Mouse (Mus musculus) MEL (cell line): ENCODE measurements around the gene Gm29427. TPM values are rescaled to one million over a fixed set of nuclear protein-coding genes. Genes with fewer than 3 reads are reported as not detected.
A peak's percentile ranks its signal among the peaks of the same experiment; 100 is the strongest.

Experiments
- DNase-seq: peaks from one replicate; pipeline ENCODE4 v3.0.0; 2011; ENCODE audit warnings: low read depth, low spot score
- H3K27ac ChIP-seq: 2 replicates; pipeline ENCODE4 v1.5.1; 2012; ENCODE audit warnings: low read depth, mild to moderate bottlenecking, control low read depth, low read length, moderate library complexity; ENCODE audit not compliant: control insufficient read depth
- H3K27me3 ChIP-seq, 2 experiments: fragments of 150-350 bp in 1 of 2; sonication (generic) in 1 of 2; 2 replicates each; pipeline ENCODE4 v1.6.1; 2012; ENCODE audit warnings: low read length in 2 of 2, mild to moderate bottlenecking in 2 of 2, improper control_type of control experiment in 1 of 2, moderate library complexity in 1 of 2; ENCODE audit not compliant: insufficient read depth in 2 of 2, control insufficient read depth in 1 of 2
- H3K36me3 ChIP-seq, 2 experiments: 2 replicates each; pipeline ENCODE4 v1.6.1; 2012 to 2014; ENCODE audit warnings: low read length in 2 of 2, improper control_type of control experiment in 1 of 2, inconsistent platforms in 1 of 2, mild to moderate bottlenecking in 1 of 2; ENCODE audit not compliant: insufficient read depth in 2 of 2, control insufficient read depth in 1 of 2
- H3K4me1 ChIP-seq, 2 experiments: fragments of 150-350 bp in 1 of 2; sonication (generic) in 1 of 2; 2 replicates each; pipeline ENCODE4 v1.6.1; 2012; ENCODE audit warnings: low read length in 2 of 2, improper control_type of control experiment in 1 of 2, mild to moderate bottlenecking in 1 of 2; ENCODE audit not compliant: insufficient read depth in 2 of 2, control insufficient read depth in 1 of 2
- H3K4me3 ChIP-seq, 2 experiments: fragments of 150-350 bp in 1 of 2; sonication (generic) in 1 of 2; 2 replicates each; pipeline ENCODE4 v1.5.1; 2012; ENCODE audit warnings: low read depth in 2 of 2, low read length in 2 of 2, mild to moderate bottlenecking in 2 of 2, moderate library complexity in 2 of 2, control low read depth in 1 of 2, improper control_type of control experiment in 1 of 2; ENCODE audit not compliant: control insufficient read depth in 1 of 2, insufficient read depth in 1 of 2
- H3K79me2 ChIP-seq: 2 replicates; pipeline ENCODE4 v1.6.1; 2012; ENCODE audit warnings: mild to moderate bottlenecking, low read length, moderate library complexity; ENCODE audit not compliant: control insufficient read depth, poor library complexity, insufficient read depth
- H3K9ac ChIP-seq: 2 replicates; pipeline ENCODE4 v1.6.1; 2012; ENCODE audit warnings: low read depth, mild to moderate bottlenecking, control low read depth, low read length, moderate library complexity; ENCODE audit not compliant: control insufficient read depth, poor library complexity, severe bottlenecking
- H3K9me3 ChIP-seq: fragments of 150-350 bp; sonication (generic); replicated peaks from 2 replicates; pipeline ENCODE4 v1.6.1; 2012; ENCODE audit warnings: mild to moderate bottlenecking, low read length, improper control_type of control experiment, moderate library complexity; ENCODE audit not compliant: insufficient read depth
- CHD2 ChIP-seq: IDR thresholded peaks from 2 replicates; pipeline ENCODE4 v1.6.1; 2011; ENCODE audit warnings: low read length, improper control_type of control experiment
- CTCF ChIP-seq, 3 experiments: IDR thresholded peaks in 2 of 3; conservative IDR thresholded peaks in 1 of 3; 2 replicates each; pipeline ENCODE4 v1.5.1; 2011 to 2012; ENCODE audit warnings: low read length in 3 of 3, low read depth in 2 of 3, mild to moderate bottlenecking in 2 of 3, improper control_type of control experiment in 1 of 3, inconsistent platforms in 1 of 3, mixed read lengths in 1 of 3, moderate library complexity in 1 of 3; ENCODE audit not compliant: control insufficient read depth in 1 of 3, insufficient read depth in 1 of 3, poor library complexity in 1 of 3, severe bottlenecking in 1 of 3
- E2F4 ChIP-seq: IDR thresholded peaks from 2 replicates; pipeline ENCODE4 v1.6.1; 2011; ENCODE audit warnings: low read depth, low read length, improper control_type of control experiment, borderline replicate concordance
- ELF1 ChIP-seq: IDR thresholded peaks from 2 replicates; pipeline ENCODE4 v1.6.1; 2014; ENCODE audit warnings: low read depth, mild to moderate bottlenecking, inconsistent platforms, low read length, improper control_type of control experiment, moderate library complexity
- ETS1 ChIP-seq: IDR thresholded peaks from 2 replicates; pipeline ENCODE4 v1.6.1; 2012; ENCODE audit warnings: low read depth, mild to moderate bottlenecking, inconsistent platforms, low read length, improper control_type of control experiment, moderate library complexity
- GATA1 ChIP-seq: IDR thresholded peaks from 2 replicates; pipeline ENCODE4 v1.6.1; 2011; ENCODE audit warnings: low read depth, low read length, improper control_type of control experiment
- JUND ChIP-seq: IDR thresholded peaks from 2 replicates; pipeline ENCODE4 v1.6.1; 2011; ENCODE audit warnings: low read depth, mild to moderate bottlenecking, improper control_type of control experiment, low read length
- MAFK ChIP-seq: IDR thresholded peaks from 2 replicates; pipeline ENCODE4 v1.6.1; 2011; ENCODE audit warnings: low read depth, mild to moderate bottlenecking, low read length, improper control_type of control experiment, borderline replicate concordance
- MAX ChIP-seq: IDR thresholded peaks from 2 replicates; pipeline ENCODE4 v1.6.1; 2011; ENCODE audit warnings: low read length, improper control_type of control experiment
- MEF2A ChIP-seq: IDR thresholded peaks from 2 replicates; pipeline ENCODE4 v1.6.1; 2014; ENCODE audit warnings: low read depth, mild to moderate bottlenecking, inconsistent platforms, low read length, improper control_type of control experiment; ENCODE audit not compliant: poor library complexity, insufficient replicate concordance, severe bottlenecking; ENCODE audit errors: extremely low read depth
- MYC ChIP-seq: IDR thresholded peaks from 2 replicates; pipeline ENCODE4 v1.6.1; 2011; ENCODE audit warnings: low read depth, mild to moderate bottlenecking, low read length, improper control_type of control experiment, moderate library complexity
- NRF1 ChIP-seq: IDR thresholded peaks from 2 replicates; pipeline ENCODE4 v1.6.1; 2014; ENCODE audit warnings: low read depth, mild to moderate bottlenecking, inconsistent platforms, low read length, improper control_type of control experiment, moderate library complexity; ENCODE audit not compliant: poor library complexity, insufficient read depth, severe bottlenecking
- SIN3A ChIP-seq: IDR thresholded peaks from 2 replicates; pipeline ENCODE4 v1.6.1; 2012; ENCODE audit warnings: low read length, improper control_type of control experiment, inconsistent platforms
- SMC3 ChIP-seq: IDR thresholded peaks from 2 replicates; pipeline ENCODE4 v1.6.1; 2011; ENCODE audit warnings: low read depth, low read length, improper control_type of control experiment
- TAL1 ChIP-seq: IDR thresholded peaks from 2 replicates; pipeline ENCODE4 v1.6.1; 2012; ENCODE audit warnings: mild to moderate bottlenecking, inconsistent platforms, low read length, moderate library complexity, mixed read lengths
- TBP ChIP-seq: IDR thresholded peaks from 2 replicates; pipeline ENCODE4 v1.8.0; 2011; ENCODE audit warnings: low read depth, low read length, improper control_type of control experiment
- TCF12 ChIP-seq: IDR thresholded peaks from 2 replicates; pipeline ENCODE4 v1.6.1; 2014; ENCODE audit warnings: low read depth, mild to moderate bottlenecking, inconsistent platforms, low read length, improper control_type of control experiment, moderate library complexity
- USF1 ChIP-seq: IDR thresholded peaks from 2 replicates; pipeline ENCODE4 v1.6.1; 2014; ENCODE audit warnings: low read depth, mild to moderate bottlenecking, inconsistent platforms, low read length, improper control_type of control experiment, moderate library complexity
- USF2 ChIP-seq, 2 experiments: IDR thresholded peaks; 2 replicates each; pipeline ENCODE4 v1.6.1; 2011 to 2012; ENCODE audit warnings: improper control_type of control experiment in 2 of 2, low read length in 2 of 2, borderline replicate concordance in 1 of 2, inconsistent platforms in 1 of 2, low read depth in 1 of 2, mild to moderate bottlenecking in 1 of 2; ENCODE audit not compliant: insufficient read depth in 1 of 2
- ZC3H11A ChIP-seq: IDR thresholded peaks from 2 replicates; pipeline ENCODE4 v1.6.1; 2012; ENCODE audit warnings: low read depth, mild to moderate bottlenecking, inconsistent platforms, low read length, improper control_type of control experiment
- ZMIZ1 ChIP-seq: IDR thresholded peaks from 2 replicates; pipeline ENCODE4 v1.6.1; 2012; ENCODE audit warnings: low read depth, mild to moderate bottlenecking, inconsistent platforms, low read length, improper control_type of control experiment, moderate library complexity
- ZNF384 ChIP-seq: IDR thresholded peaks from 2 replicates; pipeline ENCODE4 v1.6.1; 2012; ENCODE audit warnings: low read depth, mild to moderate bottlenecking, inconsistent platforms, low read length, improper control_type of control experiment
- polyA plus RNA-seq, 2 experiments: library from polyadenylated mRNA; stranded (reverse) in 1 of 2; unstranded in 1 of 2; fragments of >175 nt in 1 of 2; fragments of >200 nt in 1 of 2; gene quantifications; 2 replicates each; pipeline versions ENCODE4 v1.2.1 to v1.2.4; 2012; ENCODE audit warnings: low replicate concordance in 2 of 2, low read depth in 1 of 2; ENCODE audit not compliant: insufficient read length in 2 of 2, insufficient read depth in 1 of 2, missing spikeins in 1 of 2
- total RNA-seq: library from RNA; depleted of rRNA; stranded (reverse); fragments of 300-350 nt; gene quantifications from 2 replicates; pipeline ENCODE4 v1.2.3, GENCODE M21; 2012

Gene Gm29427
- total and polyA plus RNA-seq, 3 experiments = not detected

DNA sequence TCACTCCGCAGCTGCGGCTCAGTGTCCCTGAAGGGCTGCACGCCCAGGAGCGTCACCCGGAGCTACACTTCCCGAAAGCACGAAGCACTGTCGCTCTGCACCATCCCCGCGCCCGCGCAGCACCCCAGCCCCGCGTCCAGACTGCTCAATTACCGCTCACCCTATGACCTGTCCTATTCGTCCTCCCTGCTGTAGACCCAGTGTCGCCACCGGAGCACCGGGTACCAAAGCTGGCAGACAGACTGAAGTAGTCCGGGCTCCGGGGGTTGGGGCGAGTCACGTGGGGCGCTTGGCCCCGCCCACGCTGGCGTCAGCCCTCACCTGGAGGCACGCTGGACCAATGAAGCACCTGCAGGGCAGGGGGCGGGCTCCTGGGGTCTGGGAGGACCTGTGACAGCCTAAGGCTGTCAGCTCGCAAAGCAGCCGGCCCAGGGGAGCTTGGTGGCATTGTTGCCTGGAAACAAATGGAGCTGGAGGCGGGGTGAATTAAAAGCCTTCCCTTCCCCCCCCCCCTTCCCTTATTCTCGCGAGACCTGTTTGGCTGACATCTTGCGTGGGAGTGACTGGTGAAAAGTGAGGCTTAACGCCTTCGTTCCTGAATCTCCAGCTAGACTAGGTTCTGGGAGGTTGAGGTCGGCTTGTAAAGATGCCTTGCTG is at the start of gene Gm29427 (continued):
- TF ChIP-seq TAL1 = no peak
- TF ChIP-seq NRF1 = 0 out of 2 replicates have a peak, but pooled peaks have one; percentile 26
- TF ChIP-seq SIN3A = peak; percentile 83

DNA sequence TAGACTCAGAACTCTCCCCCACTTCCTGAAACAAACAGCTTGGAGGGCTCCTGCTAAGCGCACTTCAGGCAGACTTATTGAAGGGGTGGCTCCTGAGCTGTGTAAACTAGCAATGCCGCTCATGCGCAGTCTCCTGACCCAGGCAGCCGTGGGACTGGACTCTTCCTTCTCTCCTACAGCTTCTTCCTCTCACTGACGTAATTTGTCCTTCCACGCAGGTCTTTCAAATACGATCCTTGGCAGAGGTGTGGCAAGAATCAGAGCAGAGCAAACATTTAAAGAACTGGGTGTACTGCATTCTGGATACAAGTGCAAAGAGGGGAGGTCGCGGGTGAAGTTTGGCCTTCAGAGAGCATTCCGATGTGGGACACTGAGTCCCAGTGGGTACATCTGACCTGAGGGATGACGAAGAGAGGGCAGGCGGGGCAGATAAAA is 48.4 kb upstream of the Gm29427 start:
- H3K27ac ChIP-seq = no peak overlapping the region
- TF ChIP-seq ZNF384 = no peak
- no peak for TF ChIP-seq CHD2
- no peak for TF ChIP-seq MEF2A
- no peak for TF ChIP-seq NRF1
- no peak for TF ChIP-seq SIN3A
- no peak for TF ChIP-seq JUND
- no peak for TF ChIP-seq E2F4
- TF ChIP-seq CTCF (IDR thresholded peaks at IDR 0.05 in 2 of 3, conservative IDR thresholded peaks at IDR 0.05 in 1 of 3; ENCODE audit: control insufficient read depth in 1 of 3, insufficient read depth in 1 of 3, low read depth in 2 of 3, low read length in 3 of 3, poor library complexity in 1 of 3, severe bottlenecking in 1 of 3) = no peak
- TF ChIP-seq GATA1 = no peak
- TF ChIP-seq TAL1 = no peak
- no peak overlapping the region for H3K9ac ChIP-seq
- H3K36me3 ChIP-seq = no peaks in the 10 kb centered on the region; a peak in 1 of 4 replicates
- no peak for DNase-seq
- no peaks in the 10 kb centered on the region for H3K4me1 ChIP-seq
- H3K79me2 ChIP-seq = no peaks in the 10 kb centered on the region
- H3K27me3 ChIP-seq = peaks cover 3 to 6% of the 10 kb centered on the region in 2 experiments
- H3K9me3 ChIP-seq = no peaks in the 10 kb centered on the region
- no peak overlapping the region for H3K4me3 ChIP-seq

DNA sequence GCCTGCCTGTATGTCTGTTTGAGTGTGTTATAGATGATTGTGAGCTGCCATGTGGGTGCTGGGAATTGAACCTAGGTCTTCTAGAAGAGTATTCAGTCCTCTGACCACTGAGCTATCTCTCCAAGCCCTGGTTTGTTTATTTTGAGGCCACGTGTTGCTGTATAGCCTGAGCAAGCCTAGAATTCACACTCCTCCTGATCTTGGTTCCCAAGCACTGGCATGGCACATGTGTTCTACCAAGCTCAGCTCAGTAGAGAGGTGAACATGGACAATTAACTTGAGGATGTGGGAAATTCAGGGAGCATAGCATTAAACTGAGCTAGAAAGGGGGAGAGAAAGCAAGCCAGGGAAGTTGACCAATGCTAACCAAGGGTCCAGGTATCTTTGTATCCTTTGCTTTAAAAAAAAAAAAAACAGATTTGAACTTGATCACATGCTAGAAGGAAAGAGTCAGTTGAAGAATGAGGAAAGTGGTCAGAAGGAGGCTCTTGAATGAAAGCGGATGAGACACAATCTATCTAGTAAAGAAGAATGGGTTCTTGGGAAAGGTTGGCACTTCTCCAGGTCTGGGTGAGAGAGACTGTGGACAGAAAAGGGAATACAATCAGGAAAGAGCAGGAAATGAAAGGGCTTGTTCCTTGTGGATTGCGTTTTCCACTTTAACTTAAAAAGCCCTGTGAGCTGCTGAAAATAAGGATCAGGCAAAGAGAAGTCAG is 46.6 kb upstream of the Gm29427 start:
- Histone ChIP-seq H3K36me3 (no peaks in the 10 kb centered on the region; a peak in 1 of 4 replicates), H3K9ac (no peak overlapping the region), H3K27me3 (peaks cover 0 to 2% of the 10 kb centered on the region in 2 experiments; a peak in 2 of 4 replicates), H3K4me1 (no peaks in the 10 kb centered on the region), H3K4me3 (no peak overlapping the region), H3K9me3 (no peaks in the 10 kb centered on the region), H3K79me2 (no peaks in the 10 kb centered on the region), H3K27ac (no peak overlapping the region)
- DNase-seq = no peak
- TF ChIP-seq MYC (no peak), ZMIZ1 (no peak), USF1 (no peak), TCF12 (no peak), SMC3 (no peak), MAX (no peak), ZNF384 (no peak), TBP (no peak), GATA1 (no peak), MAFK (no peak), USF2 (IDR thresholded peaks at IDR 0.05; ENCODE audit: borderline replicate concordance in 1 of 2, insufficient read depth in 1 of 2, low read depth in 1 of 2, low read length in 2 of 2) (no peak), ELF1 (no peak), ETS1 (no peak), CHD2 (no peak), ZC3H11A (no peak)
